Mouse (Mus musculus): Measurements from ENCODE around the gene U2surp. TPM values are rescaled to one million over a fixed set of nuclear protein-coding genes. Genes with fewer than 3 reads are reported as not detected.

The U2surp gene
- 10 to 100 TPM; 27.7 to 43.8 TPM for total RNA-seq (2021)
- long read RNA-seq, experiment 1, full-length matches to known transcripts = 16 of 20 reads
- long read RNA-seq, experiment 1, partial matches to known transcripts = 1 of 20 reads
- long read RNA-seq, experiment 1, other reads (novel, unspliced or antisense) = 3 of 20 reads
- long read RNA-seq, experiment 2, full-length matches to known transcripts = 18 of 26 reads
- long read RNA-seq, experiment 2, partial matches to known transcripts = 2 of 26 reads
- long read RNA-seq, experiment 2, other reads (novel, unspliced or antisense) = 6 of 26 reads

- DNase-seq = peak; percentile 95
Observed at GRCm38 (mm10) chr9:95511472-95512330, at the start of gene U2surp. Gene U2surp (minus strand): TSS chr9:95511996.

DNA sequence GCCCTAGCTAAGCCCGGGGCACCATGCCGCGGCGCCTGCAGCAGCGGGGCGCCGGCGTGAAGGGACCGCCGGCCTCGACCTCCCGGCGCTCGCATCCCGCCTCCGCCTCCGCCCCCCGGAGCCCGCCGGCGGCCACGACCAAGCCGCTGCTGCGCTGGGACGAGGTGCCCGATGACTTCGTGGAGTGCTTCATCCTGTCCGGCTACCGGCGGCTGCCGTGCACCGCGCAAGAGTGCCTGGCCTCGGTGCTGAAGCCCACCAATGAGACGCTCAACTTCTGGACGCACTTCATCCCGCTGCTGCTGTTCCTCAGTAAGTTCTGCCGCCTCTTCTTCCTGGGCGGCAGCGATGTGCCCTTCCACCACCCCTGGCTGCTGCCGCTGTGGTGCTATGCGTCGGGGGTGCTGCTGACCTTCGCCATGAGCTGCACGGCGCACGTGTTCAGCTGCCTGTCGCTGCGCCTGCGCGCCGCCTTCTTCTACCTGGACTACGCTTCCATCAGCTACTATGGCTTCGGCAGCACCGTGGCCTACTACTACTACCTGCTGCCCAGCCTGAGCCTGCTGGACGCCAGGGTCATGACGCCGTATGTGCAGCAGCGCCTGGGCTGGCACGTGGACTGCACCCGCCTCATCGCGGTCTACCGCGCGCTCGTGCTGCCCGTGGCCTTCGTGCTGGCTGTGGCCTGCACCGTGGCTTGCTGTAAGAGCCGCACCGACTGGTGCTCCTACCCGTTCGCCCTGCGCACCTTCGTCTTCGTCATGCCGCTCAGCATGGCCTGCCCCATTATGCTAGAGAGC is 48.3 kb upstream of the U2surp start:
- DNase-seq = peak; percentile 14

DNA sequence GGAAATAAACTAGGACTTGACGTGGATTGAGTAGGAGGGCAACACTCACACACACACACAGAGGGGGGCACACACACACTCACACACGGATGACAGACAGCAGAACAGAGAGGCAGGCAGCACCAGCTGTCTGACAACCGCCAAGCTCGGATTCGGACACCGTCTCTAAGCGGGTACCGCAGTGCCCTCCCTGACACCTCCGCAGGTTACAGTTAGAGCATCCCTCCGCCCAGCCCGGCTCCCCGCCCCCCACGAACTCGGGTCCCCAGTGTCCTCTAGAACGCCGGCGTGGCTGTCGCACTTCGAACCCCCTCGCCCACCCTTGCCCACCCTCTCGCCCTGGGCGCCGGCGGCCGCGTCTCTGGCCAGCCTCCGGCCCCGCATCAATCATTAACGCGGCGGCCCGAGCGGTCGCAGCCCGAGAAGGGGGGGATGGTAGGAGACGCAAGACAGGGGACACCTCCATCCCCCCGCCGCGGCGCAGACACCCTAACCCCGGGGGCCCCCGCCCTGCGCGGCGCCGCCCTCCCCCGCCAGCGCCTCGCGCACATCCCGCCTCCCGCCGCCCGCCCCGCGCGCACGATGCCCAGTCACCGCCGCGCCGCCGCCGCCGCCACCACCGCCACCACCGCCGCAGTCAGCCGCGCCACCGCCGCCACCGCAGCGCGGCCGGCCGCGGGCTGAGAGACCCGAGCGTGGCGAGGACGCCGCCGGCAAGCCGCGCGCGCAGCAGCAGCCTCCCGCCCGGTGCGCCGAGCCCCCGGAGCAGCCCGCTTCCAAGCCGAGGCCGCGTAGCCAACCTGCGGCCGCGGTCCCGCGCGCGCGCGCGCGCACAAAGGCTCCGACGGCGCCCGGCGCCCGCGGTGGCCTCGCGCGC is 47.5 kb upstream of the U2surp start, which contains the start of gene Paqr9:
Gene Paqr9 (plus strand): TSS at position 599 of the 877 bp plus-strand sequence.
- DNase-seq = peak; percentile 35

DNA sequence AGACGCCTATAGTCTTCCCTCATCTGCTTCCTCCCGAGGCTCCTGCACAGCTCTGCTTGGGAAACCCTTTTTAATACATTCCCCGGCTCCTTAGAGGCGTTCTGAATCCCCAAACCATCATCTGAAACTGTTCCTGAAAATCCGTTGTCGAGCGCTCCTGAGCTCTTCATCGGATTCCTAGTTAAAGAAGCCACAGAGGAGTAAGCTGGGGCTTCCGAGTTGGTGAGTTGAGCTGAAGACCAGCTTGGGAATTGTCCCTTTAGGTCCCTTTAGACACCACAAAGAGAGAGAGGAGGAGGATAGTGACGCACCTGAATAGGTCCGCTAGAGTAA is 46.9 kb upstream of the U2surp start:
- DNase-seq = no peak

DNA sequence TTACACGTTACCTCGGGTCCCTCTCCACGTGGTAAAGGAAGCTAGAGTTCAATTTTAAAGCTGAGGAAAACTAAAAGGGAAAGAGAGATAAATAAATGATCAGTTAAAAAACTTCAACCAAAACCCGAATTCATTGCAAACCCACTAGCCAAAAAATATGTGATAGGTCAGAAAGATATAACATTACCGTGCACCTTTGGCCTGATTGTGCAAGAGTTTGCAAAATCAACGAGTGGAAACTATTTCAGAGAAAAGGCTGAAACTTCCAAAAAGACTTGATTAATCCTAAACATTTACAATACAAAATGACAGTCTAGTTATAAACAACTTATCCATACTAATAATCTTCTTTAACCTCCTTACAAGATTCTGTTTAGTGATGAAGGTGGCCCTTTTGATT is 45.9 kb upstream of the U2surp start:
- no peak for DNase-seq

- no peak for DNase-seq
Observed at GRCm38 (mm10) chr9:95556067-95556512, 44.3 kb upstream of the U2surp start.

DNA sequence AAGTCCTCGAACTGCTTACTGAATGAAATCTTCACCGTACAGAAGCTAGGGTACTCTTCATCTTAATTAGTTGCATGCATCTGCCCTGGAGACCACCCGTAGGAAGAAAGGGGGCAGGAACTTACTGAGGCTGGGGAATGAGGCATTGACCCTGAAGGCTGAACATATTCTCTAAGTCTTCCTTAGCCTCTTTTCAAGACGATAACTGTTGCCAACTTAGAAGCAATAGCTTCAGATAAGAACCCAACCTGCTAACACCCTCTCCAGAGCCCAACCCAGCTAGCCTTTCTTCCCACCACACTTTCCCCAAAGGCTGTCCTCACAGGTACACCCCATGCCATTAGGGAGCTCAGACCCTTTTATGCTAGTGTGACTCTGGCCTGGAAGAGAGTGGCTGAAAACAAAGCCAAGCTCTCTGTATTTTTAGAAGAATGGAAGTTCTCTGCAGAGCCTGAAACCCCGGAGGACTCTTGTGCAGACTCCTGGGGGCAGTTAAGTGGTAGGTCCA is 43.5 kb upstream of the U2surp start:
- no peak for DNase-seq

DNA sequence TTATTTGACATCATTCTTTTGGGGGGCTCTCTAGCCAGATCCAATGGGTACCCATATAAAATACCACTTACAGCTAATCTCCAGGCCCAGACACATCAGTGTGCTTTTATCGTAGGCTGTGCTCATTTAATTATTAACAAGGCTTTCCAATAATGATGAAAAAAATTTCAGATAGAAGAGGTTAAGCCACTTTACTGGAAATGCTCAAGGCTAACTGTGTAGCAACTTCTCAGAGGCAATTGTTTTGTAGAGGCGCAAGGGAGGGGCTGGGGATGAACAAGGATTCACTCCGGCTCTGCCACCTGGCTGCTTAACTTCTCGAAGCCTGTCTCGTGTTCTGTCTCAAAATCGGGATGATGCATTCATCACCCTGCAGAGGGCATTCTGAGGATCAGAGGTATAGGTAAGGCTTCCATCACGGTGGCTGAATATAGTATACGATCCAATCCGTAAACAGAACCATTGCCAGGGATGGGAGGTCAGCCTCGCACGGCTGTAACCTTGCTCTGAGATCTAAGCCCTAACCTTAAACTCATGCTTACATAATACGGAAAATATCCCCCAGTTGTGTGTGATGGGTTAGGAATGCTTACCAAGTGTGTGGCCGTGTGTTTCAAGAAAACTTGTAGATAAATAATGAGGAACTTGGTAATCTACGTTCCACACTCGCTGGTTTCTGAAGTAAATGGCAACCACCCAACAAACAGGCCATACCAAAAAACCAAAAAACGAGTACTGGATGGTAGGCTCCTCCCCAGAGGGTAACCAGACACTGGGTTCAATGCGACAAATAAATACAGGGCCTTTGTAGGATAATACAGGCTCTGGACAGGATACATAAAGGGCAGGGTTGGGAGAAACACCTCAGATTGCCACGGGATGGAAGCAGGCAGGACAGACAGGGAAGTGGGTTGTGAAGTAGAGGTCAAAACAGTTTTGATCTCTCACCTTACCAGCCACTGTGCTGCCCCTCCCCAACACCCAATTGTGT is 42.7 kb upstream of the U2surp start:
- no peak for DNase-seq

DNA sequence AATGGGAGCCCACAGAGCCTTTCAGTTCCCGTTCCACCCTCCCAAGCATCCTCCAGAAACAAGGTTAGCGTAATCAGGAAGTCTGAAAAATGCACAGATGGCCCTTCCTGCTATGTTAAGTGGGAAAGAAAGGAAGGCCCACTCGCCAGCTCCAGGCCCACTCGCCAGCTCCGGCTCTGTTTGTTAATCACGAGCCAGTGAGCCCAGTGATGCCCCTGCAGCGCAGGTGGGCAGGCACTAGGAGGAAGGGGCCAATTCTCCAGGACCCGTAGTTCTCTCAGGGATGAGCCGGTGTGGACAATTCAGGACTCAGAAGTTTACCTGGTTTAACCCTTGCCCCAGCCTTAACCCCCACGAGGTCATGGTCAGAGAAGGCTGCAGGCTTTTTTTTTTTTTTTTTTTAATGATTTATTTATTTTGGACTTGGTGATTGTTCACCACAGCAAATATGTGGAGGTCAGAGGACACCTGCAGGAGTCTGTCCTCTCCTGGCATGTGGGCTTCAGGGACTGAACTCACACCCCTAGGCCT is 40.4 kb upstream of the U2surp start:
- no peak for DNase-seq

DNA sequence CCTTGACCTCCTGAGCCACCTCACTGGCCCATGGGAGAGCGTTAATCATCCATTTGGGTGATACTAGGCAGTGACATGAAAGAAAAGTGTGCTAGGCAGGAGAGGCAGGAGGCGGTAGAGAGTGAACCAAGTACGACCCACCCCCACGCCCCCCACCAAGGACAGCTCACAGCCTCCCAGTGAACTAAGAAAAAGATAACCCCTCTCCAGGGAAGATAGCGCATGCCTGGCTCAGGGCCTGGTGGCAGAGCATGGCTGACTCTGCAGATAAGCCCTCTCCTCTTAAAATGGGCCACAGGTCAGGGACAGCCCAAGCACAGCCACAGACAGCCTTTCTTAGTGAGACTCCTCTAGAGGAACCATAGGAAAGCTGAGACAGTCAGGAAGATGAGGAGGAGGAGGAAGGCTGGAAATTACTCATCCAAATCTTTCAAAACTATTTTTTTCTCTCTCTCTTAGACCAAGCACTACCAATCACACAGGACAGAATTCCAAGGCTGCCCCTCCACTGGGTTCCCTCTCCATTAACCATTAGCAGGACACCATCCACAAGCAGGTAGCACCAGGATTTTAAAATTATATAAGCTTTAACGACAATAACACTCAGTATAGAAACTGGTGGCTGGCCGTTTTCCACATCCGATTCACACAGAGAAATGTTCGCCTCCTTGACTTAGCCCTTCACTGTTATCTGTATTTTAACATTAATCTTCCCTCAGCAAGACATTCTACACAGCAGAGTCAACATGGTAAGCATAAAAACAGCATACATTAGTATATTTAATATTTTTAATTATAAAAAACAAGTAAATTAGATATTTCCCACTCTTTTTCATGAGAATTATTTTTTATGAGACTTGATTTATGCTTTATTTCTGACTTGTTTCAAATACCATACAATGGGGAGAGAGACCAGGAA is 39.3 kb upstream of the U2surp start:
- DNase-seq = no peak

DNA sequence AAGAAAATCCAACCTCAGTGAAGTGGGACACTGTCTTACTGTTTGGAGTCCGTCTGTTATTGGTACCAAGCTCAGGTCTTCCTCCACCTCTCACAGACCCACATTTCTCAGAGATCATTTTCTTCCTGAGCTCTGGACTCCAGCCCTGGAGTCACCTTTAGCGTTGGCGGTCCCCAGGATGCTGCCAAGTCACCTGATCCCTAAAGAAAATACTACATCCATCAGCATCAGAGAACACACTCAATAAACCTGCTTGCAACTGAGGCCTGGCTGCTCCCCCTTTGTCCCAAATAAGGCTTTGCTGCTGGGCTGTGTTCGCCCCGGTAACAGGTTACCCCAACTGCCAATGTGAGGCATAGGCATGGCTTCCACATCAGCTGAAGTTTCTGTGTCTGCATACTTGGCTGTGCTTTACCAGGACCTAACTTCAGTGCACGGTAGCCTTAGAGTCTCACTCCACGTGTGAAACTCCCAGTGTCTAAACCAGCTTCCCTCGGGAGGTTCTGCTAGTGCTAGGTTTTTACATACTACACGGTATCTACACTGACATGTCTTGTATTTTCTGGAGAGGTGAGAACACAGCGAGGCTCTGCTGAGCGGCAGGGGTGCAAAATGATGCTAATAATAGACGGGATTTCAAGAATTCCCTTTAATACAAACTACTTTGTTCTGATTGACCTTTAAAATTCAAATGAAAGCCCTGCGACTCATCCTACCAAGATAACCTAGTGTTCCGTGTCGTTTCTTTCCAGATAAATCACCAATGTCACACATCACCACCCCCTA is 38.0 kb upstream of the U2surp start:
- no peak for DNase-seq

DNA sequence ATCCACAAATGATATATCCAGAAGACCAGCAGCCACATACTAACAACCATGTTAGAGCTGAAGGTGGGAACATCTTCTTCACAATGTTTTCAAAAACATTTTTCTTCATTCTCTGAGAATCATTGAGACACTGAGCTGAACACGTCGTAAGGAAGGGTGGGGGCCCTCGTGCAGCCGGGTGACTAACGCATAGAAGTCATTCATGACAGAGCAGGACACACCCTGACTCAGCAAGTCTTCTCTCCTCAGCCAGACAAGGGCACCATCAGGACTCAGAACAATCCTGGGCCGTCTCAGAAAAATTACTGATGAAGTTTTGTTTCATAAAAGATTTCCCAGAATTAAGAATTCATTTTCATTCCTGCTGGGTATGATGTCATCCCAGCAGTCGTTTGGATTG is 34.9 kb upstream of the U2surp start:
- DNase-seq = no peak

DNA sequence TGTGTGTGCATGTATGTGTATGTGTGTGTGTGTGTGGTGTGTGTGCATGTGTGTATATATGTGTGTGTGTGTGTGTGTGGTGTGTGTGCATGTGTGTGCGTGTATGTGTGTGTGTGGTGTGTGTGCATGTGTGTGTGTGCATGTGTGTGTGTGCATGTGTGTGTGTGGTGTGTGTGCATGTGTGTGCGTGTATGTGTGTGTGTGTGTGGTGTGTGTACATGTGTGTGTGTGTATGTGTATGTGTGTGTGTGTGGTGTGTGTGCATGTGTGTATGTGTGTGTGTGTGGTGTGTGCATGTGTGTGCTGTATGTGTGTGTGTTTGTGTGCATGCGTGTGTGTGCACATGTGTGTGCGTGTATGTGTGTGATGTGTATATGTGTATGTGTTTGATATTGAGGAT is 32.8 kb upstream of the U2surp start:
- no peak for DNase-seq

GRCm38 (mm10) chr9:95542475-95542874 is 30.7 kb upstream of the U2surp start:
- no peak for DNase-seq

- DNase-seq = no peak
Observed at GRCm38 (mm10) chr9:95541650-95542432, 30.0 kb upstream of the U2surp start.

DNA sequence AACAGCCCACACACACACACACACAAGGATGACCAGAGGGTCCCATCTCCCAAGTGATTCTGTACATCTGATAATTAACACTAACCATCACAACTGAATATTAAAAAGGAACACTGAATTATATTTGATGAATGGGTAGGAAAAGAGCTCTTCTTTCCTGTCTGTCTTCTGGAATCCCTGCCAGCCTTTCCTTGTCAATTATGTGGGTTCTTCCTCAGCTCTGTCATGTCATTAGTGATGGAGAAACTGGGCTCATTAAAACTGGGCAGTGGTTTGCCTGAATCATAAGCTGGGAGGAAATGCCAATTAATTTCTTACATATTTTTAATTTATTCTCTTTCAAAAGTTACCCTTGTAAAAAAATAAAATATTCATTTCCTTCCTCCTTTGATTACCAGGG is 29.4 kb upstream of the U2surp start:
- DNase-seq = no peak

GRCm38 (mm10) chr9:95540487-95540886 is 28.7 kb upstream of the U2surp start:
- DNase-seq = peak; percentile 61

All from gastrocnemius, postnatal 10 days (tissue).